Mouse (Mus musculus) megakaryocyte, embryonic 14.5 days (primary cell): ENCODE data around the gene 1700028J19Rik. TPM values are rescaled to one million over a fixed set of nuclear protein-coding genes. Genes with fewer than 3 reads are reported as not detected.
"Not testable (repeated sequence)": the region's sequence is repeated elsewhere in the genome, so short reads cannot be mapped to it uniquely, and the experiment has no call there.

Experiments used
- H3K27me3 ChIP-seq: replicated peaks from 2 replicates; pipeline ENCODE3; 2012; ENCODE audit warnings: inconsistent platforms
- H3K36me3 ChIP-seq: replicated peaks from 2 replicates; pipeline ENCODE3; 2012; ENCODE audit warnings: low read length, inconsistent platforms, mixed read lengths
- H3K4me1 ChIP-seq: 2 replicates; pipeline ENCODE4 v1.6.1; 2012; ENCODE audit warnings: inconsistent platforms
- H3K4me3 ChIP-seq: replicated peaks from 2 replicates; pipeline ENCODE3; 2012; ENCODE audit warnings: moderate library complexity, mild to moderate bottlenecking, inconsistent platforms
- H3K9me3 ChIP-seq: 2 replicates; pipeline ENCODE4 v1.6.1; 2012; ENCODE audit warnings: inconsistent platforms
- FLI1 ChIP-seq: IDR thresholded peaks from 2 replicates; pipeline ENCODE4 v1.6.1; 2012; ENCODE audit warnings: low read length, inconsistent platforms, mixed read lengths
- GATA1 ChIP-seq: IDR thresholded peaks from 3 replicates; pipeline ENCODE4 v1.6.1; 2012; ENCODE audit warnings: mixed read lengths, low read length, inconsistent platforms, borderline replicate concordance
- polyA plus RNA-seq: library from polyadenylated mRNA; stranded (reverse); fragments of >175 nt; gene quantifications from 2 replicates; pipeline ENCODE4 v1.2.3, GENCODE M21; 2012; ENCODE audit warnings: low replicate concordance; ENCODE audit not compliant: insufficient read depth

The 1700028J19Rik gene
- polyA plus RNA-seq, 1 experiment = not detected

DNA sequence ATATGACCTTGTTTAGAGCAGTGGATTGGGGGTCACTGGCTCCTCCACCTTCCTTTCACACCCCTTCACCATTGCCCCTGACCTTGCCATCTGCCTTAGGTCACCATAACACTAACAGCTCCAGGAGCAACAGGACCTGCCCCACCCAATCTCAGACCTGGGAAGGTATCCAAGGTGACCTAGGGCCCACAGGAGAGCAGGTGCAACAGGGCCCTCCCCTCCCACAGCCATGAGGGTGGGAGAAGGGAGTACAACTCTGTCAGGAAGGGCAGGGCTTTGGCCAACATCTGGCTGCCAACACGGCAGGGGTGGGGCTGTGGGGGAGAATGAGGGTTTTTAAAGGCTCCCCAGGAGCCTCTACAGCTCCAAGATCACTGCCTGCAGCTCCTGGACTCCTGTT, 21.4 kb downstream of the 1700028J19Rik start, which contains the start of gene Klk1:
Klk1 (plus strand) TSS at position 285 of the 400 bp plus-strand sequence.
- Histone ChIP-seq H3K9me3 (no peaks in the 10 kb centered on the region), H3K4me3 (no peak within 1 kb of the TSS), H3K27me3 (peaks cover 35% of the 10 kb centered on the region), H3K36me3 (no peaks in the 10 kb centered on the region), H3K4me1 (peaks cover 22% of the 10 kb centered on the region)
- TF ChIP-seq GATA1 (no peak), FLI1 (no peak)

DNA sequence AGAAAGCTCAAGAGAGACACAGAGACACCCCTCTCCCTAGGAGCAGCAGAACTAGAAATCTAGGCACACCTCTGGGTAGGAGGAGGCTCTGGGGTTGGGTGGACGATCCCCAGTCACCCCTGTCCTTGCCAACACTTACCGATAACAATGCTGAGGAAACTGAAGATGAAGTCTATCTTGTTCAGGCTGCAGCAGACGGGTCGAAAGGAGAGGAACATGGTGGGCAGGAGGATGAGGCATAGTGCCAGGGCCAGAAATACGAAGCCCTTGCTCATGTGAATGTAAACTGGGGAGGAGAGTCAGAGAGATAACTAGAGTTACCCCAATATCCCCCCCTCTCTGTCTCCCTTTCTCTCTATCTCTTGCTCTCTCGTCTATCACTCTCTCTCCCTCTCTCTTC, 24.2 kb downstream of the 1700028J19Rik start:
- H3K9me3 ChIP-seq, H3K36me3 ChIP-seq, H3K4me3 ChIP-seq: not testable (repeated sequence)
- Histone ChIP-seq H3K27me3 (peaks cover 35% of the 10 kb centered on the region), H3K4me1 (peaks cover 25% of the 10 kb centered on the region)

DNA sequence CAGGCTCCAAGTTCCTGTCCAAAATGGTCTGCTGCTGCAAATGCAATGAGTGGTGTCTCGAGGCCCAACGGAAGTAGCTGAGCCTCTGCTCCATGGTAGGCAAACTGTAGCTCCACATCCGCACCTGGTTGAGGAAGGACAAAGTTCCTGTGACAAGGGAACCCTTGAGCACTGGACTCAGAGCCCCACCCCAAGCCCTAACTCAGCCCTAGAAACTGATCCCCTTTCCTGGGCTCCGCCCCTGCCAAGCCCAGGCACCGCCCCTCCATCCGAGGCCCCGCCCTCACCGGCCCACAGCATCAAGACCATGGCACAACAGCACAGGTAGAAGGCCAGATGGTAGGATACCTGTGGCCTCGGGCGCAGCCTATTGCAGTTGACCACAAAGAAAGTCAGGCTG, 24.9 kb downstream of the 1700028J19Rik start:
- H3K36me3 ChIP-seq = not testable (repeated sequence)
- peaks cover 25% of the 10 kb centered on the region for H3K4me1 ChIP-seq

DNA sequence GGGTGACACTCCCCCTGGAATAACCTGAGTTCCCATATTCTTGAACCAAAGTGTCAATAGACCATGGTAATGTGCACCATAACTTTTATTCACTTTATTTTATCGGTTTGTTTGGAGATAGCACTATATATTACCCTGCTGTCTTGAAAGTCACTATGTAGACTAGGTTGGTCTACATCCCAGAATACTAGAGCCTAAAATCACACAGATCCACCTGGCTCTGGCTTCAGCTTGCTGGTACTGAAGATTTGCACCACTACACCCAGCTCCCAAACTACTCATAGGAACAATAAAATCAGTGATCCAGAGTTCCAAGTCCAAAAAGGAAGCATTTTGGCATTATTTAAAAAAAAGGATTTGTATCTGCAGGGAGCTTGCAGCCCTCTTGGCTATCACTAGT, 30.9 kb downstream of the 1700028J19Rik start, which contains the start of gene Klk1b5:
Klk1b5 (plus strand) TSS at position 301 of the 400 bp plus-strand sequence.
- Histone ChIP-seq H3K36me3 (no peaks in the 10 kb centered on the region), H3K4me1 (peaks cover 9% of the 10 kb centered on the region)
- TF ChIP-seq GATA1 = no peak
- no peak for TF ChIP-seq FLI1

More for the DNA sequence above, 24.9 kb downstream of the 1700028J19Rik start:
- not testable (repeated sequence) for H3K9me3 ChIP-seq, H3K4me3 ChIP-seq
- H3K27me3 ChIP-seq = peaks cover 40% of the 10 kb centered on the region

DNA sequence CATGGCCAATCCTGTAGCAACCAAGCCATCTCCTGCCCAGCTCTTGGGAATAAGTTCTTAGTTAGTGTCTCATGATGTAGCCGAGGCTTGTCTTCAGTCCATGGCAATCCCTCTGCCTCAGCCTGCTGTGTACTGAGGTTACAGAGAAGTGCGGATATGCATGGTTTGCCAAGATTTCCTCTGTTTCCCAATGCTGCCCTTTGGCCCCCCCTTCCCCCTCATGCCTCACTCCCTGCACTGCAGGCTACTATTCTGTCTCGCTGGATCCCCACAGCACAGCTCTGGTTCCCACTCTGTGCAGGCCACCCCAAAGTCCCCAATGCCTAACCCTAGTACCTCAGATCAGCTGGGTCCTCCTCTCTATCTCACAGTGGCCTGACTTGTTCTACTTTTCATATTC, 38.2 kb downstream of the 1700028J19Rik start:
- H3K36me3 ChIP-seq = no peaks in the 10 kb centered on the region
- no peaks in the 10 kb centered on the region for H3K4me1 ChIP-seq
- TF ChIP-seq GATA1 (no peak), FLI1 (no peak)
- no peaks in the 10 kb centered on the region for H3K9me3 ChIP-seq
- H3K4me3 ChIP-seq = no peak overlapping the region
- H3K27me3 ChIP-seq = peaks cover 25% of the 10 kb centered on the region

More for the DNA sequence above, 30.9 kb downstream of the 1700028J19Rik start, which contains the start of gene Klk1b5:
- no peak within 1 kb of the TSS for H3K4me3 ChIP-seq
- H3K9me3 ChIP-seq = no peaks in the 10 kb centered on the region
- H3K27me3 ChIP-seq = peaks cover 41% of the 10 kb centered on the region

DNA sequence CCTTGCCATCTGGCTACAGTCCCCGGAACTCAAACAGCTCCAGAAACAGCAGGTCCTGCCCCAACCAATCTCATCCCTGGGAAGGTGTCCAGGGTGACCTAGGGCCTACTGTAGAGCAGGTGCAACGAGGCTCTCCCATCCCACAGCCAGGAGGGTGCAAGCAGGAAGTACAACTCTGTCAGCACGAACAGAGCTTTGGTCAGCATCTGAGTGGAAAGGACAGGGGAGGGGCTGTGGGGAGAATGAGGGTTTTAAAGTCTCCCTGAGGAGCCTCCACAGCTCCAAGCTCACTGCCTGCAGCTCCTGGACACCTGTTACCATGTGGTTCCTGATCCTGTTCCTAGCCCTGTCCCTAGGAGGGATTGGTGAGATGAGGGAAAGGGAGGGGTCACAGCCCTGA, 39.4 kb downstream of the 1700028J19Rik start, which contains the start of gene Klk1b4:
Klk1b4 (plus strand) TSS at position 301 of the 400 bp plus-strand sequence.
- H3K4me3 ChIP-seq = not testable (repeated sequence)

DNA sequence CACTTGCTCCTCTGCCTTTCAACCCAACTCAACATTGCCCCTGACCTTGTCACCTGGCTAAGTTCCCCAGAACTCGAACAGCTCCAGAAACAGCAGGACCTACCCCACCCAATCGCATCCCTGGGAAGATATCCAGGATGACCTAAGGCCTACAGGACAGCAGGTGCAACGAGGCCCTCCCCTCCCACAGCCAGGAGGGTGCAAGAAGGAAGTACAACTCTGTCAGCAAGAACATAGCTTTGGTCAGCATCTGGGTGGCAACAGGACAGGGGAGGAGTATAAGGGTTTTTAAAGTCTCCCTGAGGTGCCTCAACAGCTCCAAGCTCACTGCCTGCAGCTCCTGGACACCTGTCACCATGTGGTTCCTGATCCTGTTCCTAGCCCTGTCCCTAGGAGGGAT, 48.6 kb downstream of the 1700028J19Rik start, which contains the start of gene Klk1b3:
Klk1b3 (plus strand) TSS at position 301 of the 400 bp plus-strand sequence.
- TF ChIP-seq FLI1 = no peak
- TF ChIP-seq GATA1 = no peak
- Histone ChIP-seq H3K36me3 (no peaks in the 10 kb centered on the region), H3K9me3 (no peaks in the 10 kb centered on the region), H3K4me1 (no peaks in the 10 kb centered on the region), H3K4me3 (no peak within 1 kb of the TSS), H3K27me3 (peaks cover 6% of the 10 kb centered on the region)

More for the DNA sequence above, 39.4 kb downstream of the 1700028J19Rik start, which contains the start of gene Klk1b4:
- peaks cover 21% of the 10 kb centered on the region for H3K27me3 ChIP-seq
- not testable (repeated sequence) for H3K4me1 ChIP-seq, H3K36me3 ChIP-seq, H3K9me3 ChIP-seq

DNA sequence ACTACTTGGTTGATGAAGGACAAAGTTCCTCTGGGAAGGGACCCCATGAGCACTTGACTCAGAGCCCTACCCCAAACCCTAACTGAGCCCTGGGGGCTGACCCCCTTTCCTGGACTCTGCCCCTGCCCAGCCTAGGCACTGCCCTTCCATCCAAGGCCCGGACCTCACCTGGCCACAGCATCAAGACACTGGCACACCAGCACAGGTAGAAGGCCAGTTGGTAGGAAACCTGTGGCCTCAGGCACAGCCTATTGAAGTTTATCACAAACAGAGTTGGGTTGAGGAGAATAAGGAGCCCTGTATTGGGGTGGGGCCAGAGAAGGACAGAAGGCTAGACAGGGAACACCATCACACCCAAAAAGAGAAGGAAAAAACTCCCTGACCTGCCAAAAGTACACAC, 53.0 kb downstream of the 1700028J19Rik start:
- H3K9me3 ChIP-seq, H3K36me3 ChIP-seq, H3K27me3 ChIP-seq, H3K4me1 ChIP-seq, H3K4me3 ChIP-seq: not testable (repeated sequence)

DNA sequence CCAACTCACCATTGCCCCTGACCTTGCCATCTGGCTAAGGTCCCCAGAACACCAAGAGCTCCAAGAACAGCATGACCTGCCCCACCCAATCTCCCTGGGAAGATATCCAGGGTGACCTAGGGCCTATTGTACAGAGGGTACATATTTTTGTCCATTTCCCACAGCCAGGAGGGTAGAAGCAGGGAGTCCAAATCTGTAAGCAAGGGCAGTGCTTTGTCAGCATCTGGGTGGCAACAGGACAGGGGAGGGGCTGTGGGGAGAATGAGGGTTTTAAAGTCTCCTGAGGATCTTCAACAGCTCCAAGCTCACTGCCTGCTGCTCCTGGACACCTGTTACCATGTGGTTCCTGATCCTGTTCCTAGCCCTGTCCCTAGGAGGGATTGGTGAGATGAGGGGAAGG, 58.6 kb downstream of the 1700028J19Rik start, which contains the start of gene Klk1b24:
Klk1b24 (plus strand) TSS at position 301 of the 400 bp plus-strand sequence.
- not testable (repeated sequence) for H3K27me3 ChIP-seq, H3K36me3 ChIP-seq, H3K9me3 ChIP-seq, H3K4me1 ChIP-seq, H3K4me3 ChIP-seq

DNA sequence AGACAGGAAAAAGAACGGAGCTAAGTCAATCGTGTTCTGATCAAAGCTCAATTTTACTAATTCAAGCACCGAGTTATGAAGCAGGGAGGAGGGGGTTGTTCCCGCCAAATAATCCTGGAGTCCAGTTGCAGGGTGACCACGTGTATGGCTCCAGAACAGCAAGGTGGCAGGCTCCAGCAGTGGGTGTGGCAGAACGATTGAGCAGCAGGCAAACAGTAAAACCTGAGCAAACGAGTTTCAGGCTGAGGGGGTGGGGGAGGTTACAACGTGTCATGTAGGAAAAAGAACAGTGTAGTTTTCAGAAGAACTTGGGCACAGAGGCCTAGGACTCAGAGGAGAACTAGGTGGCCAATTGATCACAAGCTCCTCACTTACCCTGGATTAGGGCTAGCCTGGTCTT, 60.0 kb downstream of the 1700028J19Rik start:
- H3K36me3 ChIP-seq, H3K4me1 ChIP-seq, H3K4me3 ChIP-seq, H3K27me3 ChIP-seq, H3K9me3 ChIP-seq: not testable (repeated sequence)

Other genes with a start within 250 kb of the 1700028J19Rik start
- not detected in 2 replicates for gene Klk1b26, start 234.5 kb downstream of the 1700028J19Rik start, polyA plus RNA-seq
- gene Klk1b27, start 194.4 kb downstream of the 1700028J19Rik start, polyA plus RNA-seq = not detected in 2 replicates
- not detected in 2 replicates for gene Klk1b21, start 144.4 kb downstream of the 1700028J19Rik start, polyA plus RNA-seq
- not detected in 2 replicates for gene Klk1b22, start 134.0 kb downstream of the 1700028J19Rik start, polyA plus RNA-seq
- not detected in 2 replicates for gene Klk1b16, start 109.9 kb downstream of the 1700028J19Rik start, polyA plus RNA-seq
- gene Klk1b24, start 58.5 kb downstream of the 1700028J19Rik start, polyA plus RNA-seq = not detected in 2 replicates
- not detected in 2 replicates for gene Klk1b3, start 48.5 kb downstream of the 1700028J19Rik start, polyA plus RNA-seq
- gene Klk1b4, start 39.3 kb downstream of the 1700028J19Rik start, polyA plus RNA-seq = not detected in 2 replicates
- not detected in 2 replicates for gene Klk1b5, start 30.8 kb downstream of the 1700028J19Rik start, polyA plus RNA-seq
- gene Klk1, start 21.3 kb downstream of the 1700028J19Rik start, polyA plus RNA-seq = not detected in 2 replicates
- not detected in 2 replicates for gene Gm36864, start 10.5 kb downstream of the 1700028J19Rik start, polyA plus RNA-seq
- 90.5 and 96.5 TPM in 2 replicates for gene 2410002F23Rik, start within 50 bp of the 1700028J19Rik start, polyA plus RNA-seq
- gene Acp4, start 10.7 kb upstream of the 1700028J19Rik start, polyA plus RNA-seq = not detected in 2 replicates
- gene Gm15517, start 14.8 kb upstream of the 1700028J19Rik start, polyA plus RNA-seq = not detected in 2 replicates
- gene Clec11a, start 60.2 kb upstream of the 1700028J19Rik start, polyA plus RNA-seq = 0.92 and 1.8 TPM in 2 replicates
- 0.07 TPM in 1 of 2 replicates, not detected in the other for gene Shank1, start 63.6 kb upstream of the 1700028J19Rik start, polyA plus RNA-seq
- gene Syt3, start 137.4 kb upstream of the 1700028J19Rik start, polyA plus RNA-seq = not detected in 2 replicates
- gene 1700008O03Rik, start 139.1 kb upstream of the 1700028J19Rik start, polyA plus RNA-seq = not detected in 2 replicates
- gene Lrrc4b, start 182.3 kb upstream of the 1700028J19Rik start, polyA plus RNA-seq = not detected in 2 replicates
- not detected in 2 replicates for gene Aspdh, start 218.7 kb upstream of the 1700028J19Rik start, polyA plus RNA-seq
- gene Josd2, start 221.3 kb upstream of the 1700028J19Rik start, polyA plus RNA-seq = 191 and 466 TPM in 2 replicates
- gene Emc10, start 249.8 kb upstream of the 1700028J19Rik start, polyA plus RNA-seq = 156 and 185 TPM in 2 replicates
- gene Fam71e1, start 249.9 kb upstream of the 1700028J19Rik start, polyA plus RNA-seq = 2.1 and 9.0 TPM in 2 replicates